Mouse (Mus musculus) urinary bladder, adult 18-20 months (tissue): ENCODE results near the gene Mrpl39.
A peak's percentile ranks its signal among the peaks of the same experiment; 100 is the strongest.

ENCODE experiments used
- DNase-seq, 2 experiments: peaks; one replicate each; pipeline ENCODE4 v3.0.0; 2022; ENCODE audit warnings: low spot score in 2 of 2, mixed read lengths in 2 of 2

The Mrpl39 gene

DNA sequence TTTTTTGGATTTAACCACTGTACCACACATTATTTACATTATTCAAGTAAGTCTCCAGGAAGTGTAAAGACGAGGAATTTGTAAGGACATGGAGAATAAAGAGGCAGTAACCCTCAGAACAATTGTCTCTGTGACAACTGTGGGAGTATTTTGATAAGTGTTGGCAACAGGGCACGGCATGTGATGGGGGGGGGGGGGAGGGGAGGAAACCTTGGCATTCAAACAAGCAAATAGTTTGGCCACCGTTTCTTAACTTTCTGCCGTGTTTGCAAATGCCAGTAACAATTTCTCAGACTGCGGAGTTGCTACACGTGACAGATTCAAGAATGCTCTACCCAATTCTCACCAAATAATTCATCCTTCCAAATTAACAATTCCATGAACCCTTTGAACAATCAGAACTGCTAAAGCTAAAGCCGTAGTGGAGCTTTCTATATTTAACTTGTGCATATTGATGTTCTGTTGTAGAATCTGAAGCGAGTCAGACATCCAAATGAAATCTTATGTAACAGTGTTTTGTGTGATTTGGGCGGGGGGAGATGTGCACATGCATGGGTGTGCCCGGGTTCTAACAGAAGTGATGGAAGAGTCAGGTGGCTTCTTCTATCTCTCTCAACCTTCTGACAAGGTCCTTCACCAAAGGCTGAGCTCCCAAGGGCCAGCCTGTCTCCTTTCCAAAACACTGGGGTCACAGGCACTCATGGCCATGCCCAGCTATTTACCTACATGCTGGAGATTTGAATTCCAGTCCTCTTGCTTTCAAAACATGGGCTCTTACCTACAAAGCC, 9.4 kb upstream of the Mrpl39 start:
- no peak for DNase-seq

DNA sequence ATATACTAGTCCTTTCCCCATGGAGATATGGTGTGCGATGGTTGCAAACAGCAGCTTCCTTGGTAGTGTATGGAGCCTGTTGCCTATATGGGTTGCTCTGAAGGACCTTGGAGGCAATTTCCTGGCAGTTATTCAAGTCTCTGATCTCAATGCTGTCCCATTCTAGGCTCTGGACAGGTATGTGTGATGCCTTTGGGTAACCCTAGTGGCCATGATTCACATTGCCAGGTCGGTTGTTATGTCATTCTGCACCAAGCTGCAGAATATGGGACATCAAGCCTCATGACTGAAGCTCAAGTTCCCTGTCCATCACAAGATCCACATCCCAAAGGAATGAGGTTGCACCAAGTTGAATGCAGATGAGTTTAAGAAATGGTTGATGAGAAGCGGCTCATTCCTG, 1.8 kb upstream of the Mrpl39 start:
- DNase-seq = no peak

- DNase-seq = no peak
Measured at GRCm38 (mm10) chr16:84734806-84735165, 756 bp downstream of the Mrpl39 start.

GRCm38 (mm10) chr16:84720670-84721069, 14.9 kb downstream of the Mrpl39 start:
- no peak for DNase-seq

GRCm38 (mm10) chr16:84718250-84718649, 17.3 kb downstream of the Mrpl39 start:
- no peak for DNase-seq

GRCm38 (mm10) chr16:84717618-84718248, 17.8 kb downstream of the Mrpl39 start:
- no peak for DNase-seq

DNA sequence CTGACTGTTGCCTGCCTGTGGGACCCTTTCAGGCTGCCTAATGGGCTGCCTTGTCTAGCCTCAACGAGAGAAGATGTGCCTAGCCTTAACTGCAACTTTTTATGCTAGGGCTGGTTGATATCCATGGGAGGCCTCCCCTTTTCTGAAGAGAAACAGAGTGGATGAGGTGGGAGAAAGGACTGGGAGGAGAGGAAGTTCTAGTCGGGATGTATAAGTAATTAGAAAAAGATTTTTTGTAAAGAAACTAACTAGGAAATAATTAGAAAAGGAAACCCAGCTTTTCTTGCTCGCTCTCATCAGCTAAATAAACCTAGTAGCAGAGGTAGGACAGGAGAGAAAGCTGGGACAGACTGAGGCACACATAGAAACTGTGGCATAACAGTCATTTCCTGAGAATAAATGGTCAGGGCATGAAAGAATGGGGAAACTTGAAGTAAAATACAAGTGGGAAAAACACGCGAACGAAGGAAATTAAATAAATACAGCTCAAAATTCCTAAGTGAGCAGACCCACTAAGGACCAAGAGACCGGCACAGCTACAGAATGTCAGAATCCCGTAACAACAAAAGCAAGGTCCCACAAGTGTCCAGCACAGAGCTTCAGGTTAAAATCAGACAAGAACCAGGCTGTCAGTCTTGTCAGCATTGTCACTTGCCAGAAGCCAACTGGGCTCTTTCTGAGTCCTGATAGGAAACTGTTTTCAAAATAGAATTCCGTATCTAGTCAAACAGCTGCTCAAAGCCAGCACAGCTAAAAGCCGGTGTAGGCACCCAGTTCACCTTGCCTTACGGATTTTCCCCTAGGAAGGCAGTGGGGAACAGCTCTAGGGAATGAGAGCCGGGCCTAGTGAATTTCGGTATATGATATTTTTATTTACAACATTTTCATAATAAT, 18.6 kb downstream of the Mrpl39 start:
- DNase-seq = no peak

GRCm38 (mm10) chr16:84716197-84716596, 19.3 kb downstream of the Mrpl39 start:
- DNase-seq = no peak

DNA sequence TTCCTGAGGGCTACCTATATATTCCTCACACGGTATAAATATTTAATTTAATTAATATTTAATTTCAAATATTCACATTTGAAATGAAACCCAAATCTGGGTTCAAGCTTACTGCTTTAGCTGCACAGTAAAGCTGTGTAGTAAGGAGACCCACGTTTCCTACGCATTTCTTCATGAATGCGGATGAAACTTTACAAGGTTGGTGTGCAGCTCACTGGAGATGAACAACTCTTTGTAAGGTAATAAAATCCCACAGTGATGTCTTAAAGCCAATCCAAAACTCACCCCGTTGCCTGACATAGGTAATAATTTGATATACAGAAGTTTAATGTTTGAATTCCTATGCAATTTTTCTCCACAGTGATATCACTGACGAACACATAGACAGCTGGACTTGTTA, 20.6 kb downstream of the Mrpl39 start:
- DNase-seq = no peak

- DNase-seq = no peak
Measured at GRCm38 (mm10) chr16:84713926-84714325, 21.6 kb downstream of the Mrpl39 start.

GRCm38 (mm10) chr16:84713156-84713555, 22.4 kb downstream of the Mrpl39 start:
- no peak for DNase-seq

DNA sequence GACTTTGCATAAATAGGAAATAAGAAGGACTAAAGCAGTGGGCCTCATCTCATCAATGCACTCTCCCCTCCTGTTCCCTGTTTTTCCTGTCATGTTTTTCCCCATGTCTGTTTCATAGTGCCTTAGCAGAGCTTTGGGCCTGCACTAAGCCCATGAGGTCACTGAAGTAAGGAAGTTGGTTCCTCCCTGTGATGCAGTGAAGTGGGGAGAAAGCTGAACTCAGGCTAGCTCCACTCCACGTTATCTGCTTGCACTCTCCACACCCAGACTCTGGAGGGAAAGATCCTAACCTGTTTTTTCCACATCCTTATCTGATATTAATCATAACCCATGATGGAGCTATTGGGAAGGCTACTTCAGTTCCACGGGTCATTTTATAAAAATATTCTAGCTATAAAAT, 26.9 kb downstream of the Mrpl39 start:
- no peak for DNase-seq

- DNase-seq = no peak
Measured at GRCm38 (mm10) chr16:84707802-84708201, 27.7 kb downstream of the Mrpl39 start.

- no peak for DNase-seq
Measured at GRCm38 (mm10) chr16:84706571-84706970, 29.0 kb downstream of the Mrpl39 start.

- no peak for DNase-seq
Measured at GRCm38 (mm10) chr16:84705507-84705906, 30.0 kb downstream of the Mrpl39 start.

DNA sequence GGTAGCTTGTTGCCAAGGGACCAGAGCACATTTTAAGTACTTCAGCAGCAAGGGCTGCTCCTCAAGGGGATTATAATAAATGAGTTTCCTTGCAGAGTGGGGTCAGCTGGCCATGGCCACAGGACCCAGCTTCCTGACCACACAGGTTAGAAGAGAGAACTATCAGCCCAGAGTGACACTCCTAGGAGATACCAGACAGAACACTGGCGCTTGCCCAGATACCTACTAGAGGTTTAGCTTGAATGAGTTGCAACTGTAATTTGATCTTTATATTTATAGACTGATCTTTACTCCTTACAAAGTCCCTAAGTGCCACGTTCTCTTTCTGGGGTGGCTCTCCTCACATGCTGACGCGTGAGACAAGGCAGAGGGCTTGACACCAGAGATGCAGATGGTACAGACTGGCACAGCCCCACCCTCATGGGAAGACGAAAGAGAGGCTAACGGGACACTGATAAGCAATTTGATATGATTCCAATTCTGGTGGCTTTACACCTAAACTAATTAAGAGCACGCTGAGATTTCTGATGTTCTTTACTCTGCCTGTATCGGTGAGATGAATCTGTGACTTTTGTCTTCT, 30.8 kb downstream of the Mrpl39 start:
- no peak for DNase-seq

DNA sequence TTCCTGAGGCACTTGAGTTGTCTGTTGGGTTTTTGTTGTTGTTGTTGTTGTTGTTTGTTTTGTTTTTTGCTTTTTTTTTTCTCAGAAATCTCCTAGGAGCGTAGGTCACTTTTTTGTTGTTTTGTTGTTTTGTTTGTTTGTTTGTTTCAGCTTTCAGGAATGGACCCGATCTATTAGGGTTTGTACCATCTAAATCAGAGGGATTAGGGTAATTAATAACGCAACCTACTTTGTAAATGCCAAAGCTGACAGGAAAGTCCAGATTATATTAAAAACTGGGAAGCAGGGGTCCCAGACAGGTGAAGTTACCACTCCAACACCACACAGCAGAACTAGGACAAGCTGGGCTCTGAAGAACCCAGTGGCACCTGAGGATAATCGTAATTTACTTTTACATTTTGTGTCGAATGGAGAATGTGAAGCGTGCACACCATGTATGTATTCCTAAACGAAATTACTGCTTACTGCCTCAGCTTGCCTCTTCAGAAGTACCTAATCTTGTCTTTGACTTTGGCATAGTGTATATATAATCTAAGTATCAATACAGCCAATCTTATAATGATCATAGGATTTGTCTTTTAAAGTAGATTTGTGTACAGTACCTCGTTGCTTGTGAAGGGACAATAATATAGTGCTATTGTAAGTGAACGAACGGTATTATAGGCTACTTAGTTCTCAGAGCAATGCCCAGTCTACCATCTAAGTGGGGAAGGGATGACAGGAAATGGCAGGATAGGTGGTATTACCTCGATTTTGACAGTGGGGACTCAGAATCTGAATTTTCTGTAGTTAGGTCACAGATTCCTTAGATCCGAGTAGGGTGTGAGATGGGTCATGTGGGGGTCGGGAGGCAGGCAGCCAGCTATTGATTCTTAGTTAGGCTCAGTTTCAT, 31.5 kb downstream of the Mrpl39 start:
- DNase-seq = no peak

GRCm38 (mm10) chr16:84703129-84703768, 32.3 kb downstream of the Mrpl39 start:
- peak; percentile 14 to 52 for DNase-seq

GRCm38 (mm10) chr16:84702230-84703128, 33.1 kb downstream of the Mrpl39 start:
- peak; percentile 6 to 41 for DNase-seq

GRCm38 (mm10) chr16:84701041-84701440, 34.5 kb downstream of the Mrpl39 start:
- no peak for DNase-seq
